Mouse (Mus musculus): ENCODE results near the gene Nudt17. TPM values are rescaled to one million over a fixed set of nuclear protein-coding genes. Genes with fewer than 3 reads are reported as not detected.

Nudt17 gene
- polyA plus RNA-seq, 1 experiment from 2014 or later: 21.7 TPM

Other genes with a start within 250 kb of the Nudt17 start
- gene Hfe2, start 183.4 kb downstream of the Nudt17 start, polyA plus RNA-seq (2014; fragmentation: Nextera tagmentation; extraction: Ambion mirVana): 1.3 and 2.0 TPM in 2 replicates
- gene Txnip, start 150.6 kb downstream of the Nudt17 start, polyA plus RNA-seq (2014; fragmentation: Nextera tagmentation; extraction: Ambion mirVana): 48.9 and 75.6 TPM in 2 replicates
- gene Gm16253, start 131.6 kb downstream of the Nudt17 start, polyA plus RNA-seq (2014; fragmentation: Nextera tagmentation; extraction: Ambion mirVana): 0.90 and 1.2 TPM in 2 replicates
- gene Polr3gl, start 114.4 kb downstream of the Nudt17 start, polyA plus RNA-seq (2014; fragmentation: Nextera tagmentation; extraction: Ambion mirVana): 20.5 and 22.9 TPM in 2 replicates
- gene Ankrd34a, start 111.9 kb downstream of the Nudt17 start, polyA plus RNA-seq (2014; fragmentation: Nextera tagmentation; extraction: Ambion mirVana): 18.6 and 21.0 TPM in 2 replicates
- gene Lix1l, start 107.4 kb downstream of the Nudt17 start, polyA plus RNA-seq (2014; fragmentation: Nextera tagmentation; extraction: Ambion mirVana): 7.4 and 7.6 TPM in 2 replicates
- 115 and 117 TPM in 2 replicates for gene Rbm8a, start 78.6 kb downstream of the Nudt17 start, polyA plus RNA-seq (2014; fragmentation: Nextera tagmentation; extraction: Ambion mirVana)
- gene Pex11b, start 73.2 kb downstream of the Nudt17 start, polyA plus RNA-seq (2014; fragmentation: Nextera tagmentation; extraction: Ambion mirVana): 58.3 and 59.6 TPM in 2 replicates
- 0.15 TPM in 1 of 2 replicates, not detected in the other for gene Gm42957, start 73.1 kb downstream of the Nudt17 start, polyA plus RNA-seq (2014; fragmentation: Nextera tagmentation; extraction: Ambion mirVana)
- gene Itga10, start 63.0 kb downstream of the Nudt17 start, polyA plus RNA-seq (2014; fragmentation: Nextera tagmentation; extraction: Ambion mirVana): 1.0 and 1.3 TPM in 2 replicates
- gene Ankrd35, start 38.4 kb downstream of the Nudt17 start, polyA plus RNA-seq (2014; fragmentation: Nextera tagmentation; extraction: Ambion mirVana): 0.83 and 1.0 TPM in 2 replicates
- gene Pias3, start 12.2 kb downstream of the Nudt17 start, polyA plus RNA-seq (2014; fragmentation: Nextera tagmentation; extraction: Ambion mirVana): 20.9 and 24.7 TPM in 2 replicates
- gene Polr3c, start 19.1 kb upstream of the Nudt17 start, polyA plus RNA-seq (2014; fragmentation: Nextera tagmentation; extraction: Ambion mirVana): 32.4 and 35.3 TPM in 2 replicates
- gene Rnf115, start 19.1 kb upstream of the Nudt17 start, polyA plus RNA-seq (2014; fragmentation: Nextera tagmentation; extraction: Ambion mirVana): 81.9 and 86.5 TPM in 2 replicates
- not detected in 2 replicates for gene Pdzk1, start 120.7 kb upstream of the Nudt17 start, polyA plus RNA-seq (2014; fragmentation: Nextera tagmentation; extraction: Ambion mirVana)
- 0.41 and 0.48 TPM in 2 replicates for gene Cd160, start 120.8 kb upstream of the Nudt17 start, polyA plus RNA-seq (2014; fragmentation: Nextera tagmentation; extraction: Ambion mirVana)
- 1.1 and 1.2 TPM in 2 replicates for gene Gja5, start 196.1 kb upstream of the Nudt17 start, polyA plus RNA-seq (2014; fragmentation: Nextera tagmentation; extraction: Ambion mirVana)
- 40.2 and 41.8 TPM in 2 replicates for gene Gpr89, start 196.8 kb upstream of the Nudt17 start, polyA plus RNA-seq (2014; fragmentation: Nextera tagmentation; extraction: Ambion mirVana)
- gene Gja8, start 217.5 kb upstream of the Nudt17 start, polyA plus RNA-seq (2014; fragmentation: Nextera tagmentation; extraction: Ambion mirVana): 0.03 and 0.05 TPM in 2 replicates